ENCODE assay signal across 24 mouse cellular contexts in the genomic region with DNA sequence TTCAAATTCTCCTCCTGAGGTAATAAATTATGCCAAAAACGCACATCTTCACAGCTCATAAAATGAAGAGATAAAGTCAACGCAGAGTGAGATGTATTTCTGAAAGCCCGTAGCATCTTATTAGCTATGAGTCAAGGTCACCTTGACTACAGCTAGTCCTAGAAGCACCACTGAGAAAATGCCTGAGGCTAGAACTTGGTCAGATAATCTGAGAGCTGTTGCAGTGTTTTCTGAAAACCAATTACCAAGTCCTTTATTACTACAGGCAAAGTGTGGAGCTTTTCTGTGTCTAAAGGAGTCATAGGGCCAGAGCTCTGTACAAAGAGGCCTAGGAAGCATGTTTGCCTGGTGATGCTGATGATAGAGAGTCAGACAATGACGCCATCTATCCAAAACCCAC.
"Had no signal": no experiment of that assay in that cellular context is flagged by ENCODE, and none has a peak within 500 bp of the region (broad histone marks: within the 10 kb centered on the region; RNA-seq: fewer than 3 reads in every experiment).

No protein-coding gene starts in this region.

- H3K4me3 ChIP-seq: gastrocnemius, adult 2 months; heart, embryonic 10.5 days; heart, embryonic 12.5 days; hindbrain, embryonic 10.5 days; hindbrain, embryonic 12.5 days; hindbrain, embryonic 15.5 days; intestine, embryonic 15.5 days; layer of hippocampus, adult 2 months; left cerebral cortex, adult 2 months; limb, embryonic 10.5 days; limb, embryonic 12.5 days had no signal

- H3K9ac ChIP-seq: heart, embryonic 12.5 days; hindbrain, embryonic 12.5 days; hindbrain, embryonic 15.5 days; intestine, embryonic 15.5 days; limb, embryonic 12.5 days had no signal

- DNase-seq: gastrocnemius, adult 2 months; gastrocnemius, postnatal 10 days; gastrocnemius, postnatal 25 days; heart, adult 18-20 months; heart, postnatal 10 days; heart, postnatal 4 days; kidney, adult 18-20 months; kidney, adult 8-10 months; kidney, postnatal 10 days; kidney, postnatal 25 days; kidney, postnatal 4 days; liver had no signal

- H3K4me1 ChIP-seq: heart, embryonic 10.5 days; heart, embryonic 12.5 days; hindbrain, embryonic 10.5 days; hindbrain, embryonic 12.5 days; intestine, embryonic 15.5 days; limb, embryonic 10.5 days; limb, embryonic 12.5 days had no signal

- ATAC-seq: inflammation-experienced regulatory T-cells, adult 6 months; intestine, embryonic 15.5 days; intestine, postnatal 0 days had no signal

- H3K4me2 ChIP-seq: heart, embryonic 12.5 days; hindbrain, embryonic 12.5 days; hindbrain, embryonic 15.5 days; intestine, embryonic 15.5 days; limb, embryonic 12.5 days had no signal

- H3K9me3 ChIP-seq: heart, embryonic 10.5 days; heart, embryonic 12.5 days; hindbrain, embryonic 10.5 days; hindbrain, embryonic 12.5 days; hindbrain, embryonic 15.5 days; intestine, embryonic 15.5 days; limb, embryonic 10.5 days; limb, embryonic 12.5 days had no signal

- H3K27me3 ChIP-seq: heart, embryonic 12.5 days; hindbrain, embryonic 12.5 days; hindbrain, embryonic 15.5 days; intestine, embryonic 15.5 days; limb, embryonic 12.5 days had no signal

- H3K27ac ChIP-seq: gastrocnemius, adult 2 months; heart, embryonic 10.5 days; hindbrain, embryonic 10.5 days; hindbrain, embryonic 12.5 days; hindbrain, embryonic 15.5 days; intestine, embryonic 15.5 days; layer of hippocampus, adult 2 months; left cerebral cortex, adult 2 months; limb, embryonic 10.5 days; limb, embryonic 12.5 days had no signal

- H3K36me3 ChIP-seq: heart, embryonic 10.5 days; heart, embryonic 12.5 days; hindbrain, embryonic 10.5 days; hindbrain, embryonic 12.5 days; hindbrain, embryonic 15.5 days; intestine, embryonic 15.5 days; limb, embryonic 10.5 days; limb, embryonic 12.5 days had no signal
